Mouse (Mus musculus) forebrain, embryonic 15.5 days (tissue): ENCODE data around the gene Ier2. TPM values are rescaled to one million over a fixed set of nuclear protein-coding genes. Genes with fewer than 3 reads are reported as not detected.

ENCODE experiments used
- ATAC-seq: fragments of 200-750 bp; cut with Nextera tagmentation; replicated peaks from 2 replicates; pipeline ENCODE4 v1.8.0; 2017; ENCODE audit warnings: mild to moderate bottlenecking, moderate TSS enrichment, moderate library complexity
- H3K27ac ChIP-seq: fragments of 300-500 bp; sonication (generic); replicated peaks from 2 replicates; pipeline ENCODE4 v1.5.1; 2015; ENCODE audit warnings: mild to moderate bottlenecking, inconsistent platforms
- H3K27me3 ChIP-seq: fragments of 300-500 bp; sonication (generic); 2 replicates; pipeline ENCODE4 v1.6.1; 2015; ENCODE audit warnings: inconsistent platforms
- H3K36me3 ChIP-seq: fragments of 300-500 bp; sonication (generic); 2 replicates; pipeline ENCODE4 v1.6.1; 2015; ENCODE audit warnings: mild to moderate bottlenecking, inconsistent platforms
- H3K4me1 ChIP-seq: fragments of 300-500 bp; sonication (generic); 2 replicates; pipeline ENCODE4 v1.6.1; 2015; ENCODE audit warnings: inconsistent platforms
- H3K4me2 ChIP-seq: fragments of 300-500 bp; sonication (generic); replicated peaks from 2 replicates; pipeline ENCODE4 v1.6.1; 2015; ENCODE audit warnings: mild to moderate bottlenecking, inconsistent platforms
- H3K4me3 ChIP-seq: fragments of 300-500 bp; sonication (generic); 2 replicates; pipeline ENCODE4 v1.5.1; 2015; ENCODE audit warnings: mild to moderate bottlenecking, inconsistent platforms
- H3K9ac ChIP-seq: fragments of 300-500 bp; sonication (generic); replicated peaks from 2 replicates; pipeline ENCODE4 v1.6.1; 2015; ENCODE audit warnings: mild to moderate bottlenecking, inconsistent platforms
- H3K9me3 ChIP-seq: fragments of 300-500 bp; sonication (generic); 2 replicates; pipeline ENCODE4 v1.6.1; 2016; ENCODE audit warnings: inconsistent platforms
- WGBS: fragments of 180-500 bp; shearing (Covaris S2); methylation state at CpG from one replicate; pipeline ENCODE4 v1.1.7; 2015; ENCODE audit warnings: mixed read lengths; 5-methylcytosine and 5-hydroxymethylcytosine counted together
- polyA plus RNA-seq: library from polyadenylated mRNA; unstranded; fragments of >200 nt; fragmentation: Nextera tagmentation; extraction: Ambion mirVana; gene quantifications from 2 replicates; pipeline ENCODE4 v1.2.1, GENCODE M21; 2015

Ier2 gene
- polyA plus RNA-seq, 1 experiment from 2014 or later: 26.0 TPM

- Histone ChIP-seq H3K4me1 (peaks cover 58% of the 10 kb centered on the region), H3K9ac (peak overlapping the region; percentile 54; the same call in 1 of the 2 replicates), H3K27ac (peak overlapping the region; percentile 94), H3K36me3 (peaks cover under 1% of the 10 kb centered on the region; the same call in 1 of the 2 replicates), H3K9me3 (no peaks in the 10 kb centered on the region), H3K4me3 (peak overlapping the region; percentile 28; the same call in 1 of the 2 replicates), H3K27me3 (peaks cover 20% of the 10 kb centered on the region), H3K4me2 (peak overlapping the region; percentile 49)
- WGBS: 5% methylated on average over 16 of the region's 16 CpGs
- ATAC-seq: no peak; the same call in 1 of the 2 replicates
Measured at GRCm38 (mm10) chr8:84704356-84704755, 41.7 kb upstream of the Ier2 start.

DNA sequence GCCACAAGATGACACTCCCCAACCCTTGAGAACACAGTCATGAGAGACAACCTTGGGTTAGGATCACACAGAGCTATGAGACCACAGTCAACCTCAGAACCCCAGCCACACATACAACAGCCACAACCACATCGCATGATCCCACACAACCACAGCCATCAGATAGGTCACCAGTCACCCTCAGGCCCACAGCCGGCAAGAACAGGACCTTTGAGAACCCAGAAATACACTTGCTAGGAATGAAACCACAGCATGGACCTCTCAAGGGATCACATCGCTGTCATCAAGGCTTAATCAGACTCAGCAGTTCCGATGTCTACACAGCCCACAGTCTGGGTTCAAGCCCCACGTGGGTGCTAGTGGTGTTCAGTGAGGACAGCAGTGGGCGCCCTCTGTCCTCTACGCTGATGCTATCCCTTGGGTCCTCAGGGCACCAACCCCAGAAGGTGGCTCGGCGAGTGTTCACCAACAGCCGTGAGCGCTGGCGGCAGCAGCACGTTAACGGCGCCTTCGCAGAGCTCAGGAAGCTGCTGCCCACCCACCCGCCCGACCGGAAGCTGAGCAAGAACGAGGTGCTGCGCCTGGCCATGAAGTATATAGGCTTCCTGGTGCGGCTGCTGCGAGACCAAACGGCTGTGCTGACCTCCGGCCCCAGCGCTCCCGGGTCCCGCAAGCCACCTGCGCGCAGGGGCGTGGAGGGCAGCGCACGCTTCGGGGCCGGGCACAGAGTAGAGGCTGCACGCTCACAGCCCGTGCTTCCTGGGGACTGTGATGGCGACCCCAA lies 41.0 kb upstream of the Ier2 start:
- H3K27ac ChIP-seq: peak overlapping the region; percentile 94

DNA sequence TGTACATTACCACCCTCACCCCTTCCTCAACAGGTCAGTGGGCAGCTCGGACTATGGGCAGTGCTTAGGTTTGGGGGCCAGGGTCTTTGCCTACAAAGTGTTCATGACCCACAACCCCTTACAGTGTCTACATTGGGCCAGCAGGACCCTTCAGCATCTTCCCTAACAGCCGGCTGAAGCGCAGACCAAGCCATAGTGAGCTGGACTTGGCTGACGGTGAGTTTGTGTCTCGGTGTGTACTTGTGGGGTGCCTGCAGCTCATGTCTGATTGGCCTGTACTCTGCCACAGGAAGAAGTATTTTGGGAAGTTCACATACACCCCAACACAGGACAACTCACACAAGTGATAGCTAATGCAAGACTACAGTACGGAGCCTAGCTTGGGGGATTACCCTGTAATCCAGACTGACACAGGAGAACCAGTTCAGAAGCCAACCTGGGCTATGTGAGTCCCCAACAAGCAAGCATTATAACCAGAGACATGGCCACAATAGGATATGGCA lies 40.4 kb upstream of the Ier2 start:
- WGBS: 74% methylated on average over 6 of the region's 6 CpGs
- H3K4me3 ChIP-seq: no peak overlapping the region
- no peaks in the 10 kb centered on the region for H3K9me3 ChIP-seq
- ATAC-seq: no peak
- peaks cover 20% of the 10 kb centered on the region for H3K27me3 ChIP-seq
- H3K4me1 ChIP-seq: peaks cover 46% of the 10 kb centered on the region
- H3K4me2 ChIP-seq: no peak overlapping the region
- H3K27ac ChIP-seq: peak overlapping the region; percentile 94
- no peak overlapping the region for H3K9ac ChIP-seq
- peaks cover 11% of the 10 kb centered on the region; the same call in 1 of the 2 replicates for H3K36me3 ChIP-seq

More for the DNA sequence above, 41.0 kb upstream of the Ier2 start:
- Histone ChIP-seq H3K4me1 (peaks cover 52% of the 10 kb centered on the region), H3K9ac (peak overlapping the region; percentile 54; the same call in 1 of the 2 replicates), H3K36me3 (peaks cover 4% of the 10 kb centered on the region; the same call in 1 of the 2 replicates), H3K9me3 (no peaks in the 10 kb centered on the region), H3K4me2 (peak overlapping the region; percentile 49), H3K4me3 (peak overlapping the region; percentile 28; the same call in 1 of the 2 replicates), H3K27me3 (peaks cover 20% of the 10 kb centered on the region)
- WGBS: 14% methylated on average over 38 of the region's 38 CpGs
- no peak for ATAC-seq

GRCm38 (mm10) chr8:84702561-84702960 lies 39.9 kb upstream of the Ier2 start:
- Histone ChIP-seq H3K36me3 (peaks cover 14% of the 10 kb centered on the region; the same call in 1 of the 2 replicates), H3K4me2 (no peak overlapping the region), H3K27me3 (peaks cover 18% of the 10 kb centered on the region), H3K27ac (peak overlapping the region; percentile 94), H3K4me1 (peaks cover 42% of the 10 kb centered on the region), H3K9ac (no peak overlapping the region), H3K9me3 (no peaks in the 10 kb centered on the region), H3K4me3 (no peak overlapping the region)
- WGBS: 73% methylated on average over 9 of the region's 9 CpGs
- no peak for ATAC-seq

DNA sequence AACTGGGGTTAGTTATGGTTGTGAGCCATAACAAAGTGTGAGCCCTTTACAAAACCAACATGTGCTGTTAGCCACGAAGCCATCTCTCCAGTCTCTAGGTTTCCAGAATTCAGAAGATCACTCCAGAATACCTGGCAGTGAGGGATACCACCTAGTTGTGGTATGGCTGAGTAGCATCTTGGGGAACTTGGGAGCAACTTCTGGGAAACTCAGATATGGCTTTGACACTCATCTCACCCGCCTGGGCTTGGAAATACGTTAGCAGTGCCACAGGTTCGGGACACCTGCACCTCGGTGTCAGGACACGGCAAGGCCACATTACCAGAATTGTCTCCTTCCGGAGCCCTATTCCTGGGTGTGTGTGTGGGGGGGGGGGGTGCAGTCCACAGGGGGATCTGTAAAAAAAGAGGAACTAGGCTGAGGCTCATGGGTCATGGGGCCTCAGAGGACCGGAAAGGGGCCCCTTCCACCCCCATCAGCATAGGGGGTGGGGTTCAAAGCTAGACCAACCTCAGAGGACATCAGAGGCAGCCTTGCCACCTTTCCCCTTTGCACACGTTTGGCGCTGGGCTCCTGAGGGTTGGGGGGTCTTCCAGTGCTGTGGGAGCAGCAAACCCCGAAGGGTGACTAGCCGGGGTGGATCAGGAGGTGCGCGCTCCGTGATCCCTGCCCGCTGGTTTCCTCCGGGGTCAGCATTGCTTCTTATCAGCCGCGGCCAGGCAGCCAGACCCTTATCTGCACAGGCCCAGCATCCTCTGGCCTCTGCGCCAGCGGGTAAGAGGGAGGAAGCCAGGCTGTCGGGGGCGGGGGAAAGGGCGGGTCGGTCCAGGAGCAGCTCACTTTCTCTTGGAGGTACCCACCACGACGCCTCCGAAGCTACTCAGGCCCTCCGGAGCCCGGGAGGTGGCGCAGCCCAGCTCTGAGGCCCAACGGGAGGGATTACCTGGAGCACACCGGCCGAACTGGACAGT lies 38.6 kb upstream of the Ier2 start, which contains the start of gene Lyl1:
Gene Lyl1 (plus strand): TSS at position 517 of the 971 bp plus-strand sequence.
- no peak for ATAC-seq
- 16% methylated on average over 34 of the region's 34 CpGs for WGBS
- no peak within 1 kb of the TSS for H3K4me3 ChIP-seq

GRCm38 (mm10) chr8:84700526-84700925 lies 37.9 kb upstream of the Ier2 start:
- Histone ChIP-seq H3K4me3 (no peak overlapping the region), H3K4me1 (peaks cover 27% of the 10 kb centered on the region), H3K27ac (peak overlapping the region; percentile 48), H3K4me2 (no peak overlapping the region), H3K36me3 (peaks cover 24% of the 10 kb centered on the region), H3K9ac (no peak overlapping the region), H3K27me3 (peaks cover 15% of the 10 kb centered on the region), H3K9me3 (no peaks in the 10 kb centered on the region)
- WGBS: 77% methylated on average over 5 of the region's 5 CpGs
- ATAC-seq: no peak

More for the DNA sequence above, 38.6 kb upstream of the Ier2 start, which contains the start of gene Lyl1:
- Histone ChIP-seq H3K9ac (peak within 1 kb of the TSS; percentile 8; the same call in 1 of the 2 replicates), H3K4me1 (peaks cover 30% of the 10 kb centered on the region), H3K9me3 (no peaks in the 10 kb centered on the region), H3K27me3 (peaks cover 15% of the 10 kb centered on the region), H3K27ac (peak within 1 kb of the TSS; percentile 94), H3K36me3 (peaks cover 24% of the 10 kb centered on the region), H3K4me2 (no peak within 1 kb of the TSS)

- ATAC-seq: peak; percentile 13; the same call in 1 of the 2 replicates
- WGBS: 61% methylated on average over 7 of the region's 7 CpGs
Measured at GRCm38 (mm10) chr8:84699861-84700322, 37.2 kb upstream of the Ier2 start.

GRCm38 (mm10) chr8:84698929-84699401 lies 36.3 kb upstream of the Ier2 start:
- Histone ChIP-seq H3K4me1 (peaks cover 12% of the 10 kb centered on the region), H3K27ac (peak overlapping the region; percentile 48), H3K4me2 (no peak overlapping the region), H3K27me3 (peaks cover 15% of the 10 kb centered on the region), H3K4me3 (no peak overlapping the region), H3K36me3 (peaks cover 25% of the 10 kb centered on the region), H3K9me3 (no peaks in the 10 kb centered on the region), H3K9ac (no peak overlapping the region)
- ATAC-seq: no peak
- 78% methylated on average over 9 of the region's 9 CpGs for WGBS

More at GRCm38 (mm10) chr8:84699861-84700322, 37.2 kb upstream of the Ier2 start:
- H3K9ac ChIP-seq: no peak overlapping the region
- H3K27ac ChIP-seq: peak overlapping the region; percentile 48
- H3K4me2 ChIP-seq: no peak overlapping the region
- H3K36me3 ChIP-seq: peaks cover 24% of the 10 kb centered on the region
- no peak overlapping the region for H3K4me3 ChIP-seq
- no peaks in the 10 kb centered on the region for H3K9me3 ChIP-seq
- peaks cover 21% of the 10 kb centered on the region for H3K4me1 ChIP-seq
- H3K27me3 ChIP-seq: peaks cover 15% of the 10 kb centered on the region

GRCm38 (mm10) chr8:84698288-84698687 lies 35.6 kb upstream of the Ier2 start:
- no peak for ATAC-seq
- H3K27me3 ChIP-seq: peaks cover 11% of the 10 kb centered on the region
- H3K4me2 ChIP-seq: no peak overlapping the region
- H3K36me3 ChIP-seq: peaks cover 28% of the 10 kb centered on the region
- peak overlapping the region; percentile 48 for H3K27ac ChIP-seq
- H3K4me3 ChIP-seq: no peak overlapping the region
- H3K4me1 ChIP-seq: peaks cover 11% of the 10 kb centered on the region; the same call in 1 of the 2 replicates
- no peak overlapping the region for H3K9ac ChIP-seq
- H3K9me3 ChIP-seq: no peaks in the 10 kb centered on the region
- WGBS: 93% methylated on average over 5 of the region's 5 CpGs

DNA sequence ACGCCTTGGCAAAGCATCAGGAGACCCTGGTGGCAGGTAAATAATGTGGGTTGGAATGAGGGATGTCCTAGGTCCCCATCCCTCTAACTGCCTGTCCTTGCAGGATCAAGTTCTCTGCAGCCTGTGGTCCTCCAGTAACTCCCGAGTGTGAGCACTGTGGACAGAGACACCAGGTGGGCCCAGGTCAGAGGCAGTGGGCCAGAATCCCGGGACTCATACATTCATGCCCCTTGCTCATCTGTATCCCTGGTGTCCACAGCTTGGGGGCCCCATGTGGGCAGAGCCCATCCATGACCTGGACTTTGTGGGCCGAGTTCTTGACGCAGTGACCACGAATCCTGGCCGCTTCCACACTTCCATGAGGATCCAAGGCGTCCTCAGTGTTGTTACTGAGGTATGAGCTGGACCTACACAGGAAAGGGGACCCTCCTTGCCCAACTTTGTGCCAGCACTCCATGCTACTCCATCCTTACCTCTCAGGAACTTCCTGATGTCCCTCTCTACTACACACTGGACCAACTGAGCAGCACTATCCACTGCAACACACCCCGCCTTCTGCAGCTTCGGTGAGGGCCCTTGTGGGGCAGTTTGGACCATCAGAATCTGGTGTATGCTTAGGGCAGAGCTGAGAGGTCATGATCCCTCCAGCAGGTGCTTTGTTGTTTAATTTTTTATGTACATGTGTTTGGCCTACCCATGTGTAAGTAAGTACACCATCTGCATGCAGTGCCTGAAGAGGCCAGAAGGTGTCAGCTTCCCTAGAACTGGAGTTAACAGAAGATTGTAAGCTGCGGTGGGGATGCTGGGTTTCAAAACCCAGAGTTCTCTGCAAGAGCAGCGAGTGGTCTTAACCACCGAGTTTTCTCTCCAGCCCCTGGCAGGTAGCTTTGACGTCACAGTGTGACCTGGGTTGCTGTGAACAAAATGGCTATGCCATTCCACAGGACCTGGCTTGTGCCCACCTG lies 34.8 kb upstream of the Ier2 start:
- H3K36me3 ChIP-seq: peaks cover 37% of the 10 kb centered on the region

More for the DNA sequence above, 34.8 kb upstream of the Ier2 start:
- peaks cover 11% of the 10 kb centered on the region; the same call in 1 of the 2 replicates for H3K4me1 ChIP-seq
- no peak overlapping the region for H3K4me2 ChIP-seq
- no peak overlapping the region for H3K4me3 ChIP-seq
- H3K9ac ChIP-seq: no peak overlapping the region
- ATAC-seq: peak; percentile 11; the same call in 1 of the 2 replicates
- no peaks in the 10 kb centered on the region for H3K9me3 ChIP-seq
- H3K27me3 ChIP-seq: peaks cover 3% of the 10 kb centered on the region
- 82% methylated on average over 14 of the region's 14 CpGs for WGBS
- 0 out of 2 replicates have a peak overlapping the region, but pooled peaks have one; percentile 0 for H3K27ac ChIP-seq
